Mouse (Mus musculus) inflammation-experienced regulatory T-cells, adult 6 months (primary cell): ENCODE measurements around the gene Rad9a. TPM values are rescaled to one million over a fixed set of nuclear protein-coding genes. Genes with fewer than 3 reads are reported as not detected.

ENCODE experiments used
- ATAC-seq: one replicate; pipeline ENCODE4 v1.8.0; 2017
- polyA plus RNA-seq, 3 experiments: library from polyadenylated mRNA; unstranded; fragments of 100-300 nt; shearing (Covaris generic); gene quantifications; one replicate each; pipeline ENCODE4 v1.2.1; 2017

Gene Rad9a
- polyA plus RNA-seq, 3 experiments from 2014 or later: 43.6 to 63.0 (median 59.1) TPM

DNA sequence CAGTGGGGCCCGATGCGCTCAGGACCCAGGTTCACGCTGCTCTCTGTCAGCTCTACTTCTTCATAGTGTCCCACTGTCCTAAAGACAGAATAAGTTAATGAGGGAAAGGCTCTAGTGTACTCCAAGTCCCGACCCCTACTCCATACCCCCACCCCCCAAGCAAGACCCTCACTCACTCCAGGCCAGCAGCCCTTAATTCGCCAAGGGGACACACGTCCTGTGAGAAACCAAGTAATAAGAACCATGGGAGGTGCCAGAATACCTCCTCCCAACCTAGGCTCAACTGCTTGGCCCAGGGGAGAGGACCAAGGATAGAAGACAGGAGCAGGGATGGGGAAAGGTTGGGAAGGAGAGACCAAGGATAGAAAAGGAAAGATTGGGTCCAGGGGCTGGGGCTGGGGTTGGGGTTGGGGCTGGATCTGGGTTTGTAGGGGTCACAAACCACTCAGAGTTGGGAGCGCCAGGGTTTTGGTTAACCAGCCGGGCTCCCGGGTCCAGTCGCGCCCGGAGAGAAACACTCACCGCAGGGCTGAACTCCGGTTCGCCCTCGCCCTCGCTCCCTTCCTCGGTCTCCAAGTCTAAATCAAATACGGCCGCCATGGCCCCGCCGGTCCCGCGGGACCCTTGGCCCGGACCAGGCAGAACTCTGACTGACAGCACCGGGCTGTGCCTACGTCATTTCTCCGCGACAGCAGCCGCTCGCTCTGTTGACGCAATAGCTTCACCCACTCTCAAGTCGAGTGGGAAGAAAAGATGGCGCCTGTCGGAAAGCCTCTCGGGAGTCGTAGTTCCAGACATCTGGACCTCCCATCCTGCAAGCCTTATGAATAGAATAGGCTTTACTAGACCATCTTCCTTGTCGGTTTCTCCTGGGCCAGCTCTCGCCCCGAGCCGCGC, 38.6 kb downstream of the Rad9a start, which contains the start of gene Rps6kb2:
Gene Rps6kb2, minus strand, starts transcription at position 709 of the 897 bp plus-strand sequence.
- peak; percentile 95 for ATAC-seq

DNA sequence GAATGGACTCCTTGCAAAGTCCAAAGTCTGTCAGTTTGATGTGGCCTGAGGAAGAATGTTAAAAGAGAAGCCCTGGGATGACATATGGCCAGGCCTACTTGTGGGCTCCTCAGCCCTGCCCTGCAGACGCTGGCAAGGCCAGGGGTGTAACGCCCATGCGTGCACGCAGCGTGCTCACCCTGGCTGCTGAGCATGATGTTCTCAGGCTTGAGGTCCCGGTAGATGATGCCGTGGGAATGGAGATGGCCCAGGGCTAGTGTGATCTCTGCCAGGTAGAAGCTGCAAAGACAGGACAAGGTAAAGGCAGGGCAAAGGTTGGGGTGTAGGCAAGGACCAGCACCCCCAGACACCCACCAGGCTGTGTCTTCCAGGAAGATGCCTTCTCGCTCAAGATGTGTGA, 42.4 kb downstream of the Rad9a start:
- ATAC-seq: no peak

DNA sequence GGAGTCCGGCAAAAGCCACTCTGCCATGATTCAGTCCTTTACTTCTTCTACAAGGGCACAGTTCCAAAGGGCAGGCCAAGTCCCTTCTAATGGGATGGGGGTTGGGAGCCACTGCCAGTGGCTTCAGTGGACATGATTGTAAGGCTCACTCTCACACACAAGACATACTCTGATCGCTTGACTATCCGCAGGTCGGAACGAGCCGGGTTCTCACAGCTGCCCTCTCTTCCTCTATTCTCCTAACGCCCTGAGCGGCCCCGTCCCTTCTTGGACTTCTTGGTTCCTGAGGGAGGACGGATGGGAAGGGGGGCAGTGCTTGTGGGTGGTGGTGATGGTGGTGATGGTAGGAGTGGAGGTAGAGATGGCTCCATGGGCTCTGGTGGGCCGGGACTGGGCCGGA, 44.7 kb downstream of the Rad9a start:
- ATAC-seq: no peak

DNA sequence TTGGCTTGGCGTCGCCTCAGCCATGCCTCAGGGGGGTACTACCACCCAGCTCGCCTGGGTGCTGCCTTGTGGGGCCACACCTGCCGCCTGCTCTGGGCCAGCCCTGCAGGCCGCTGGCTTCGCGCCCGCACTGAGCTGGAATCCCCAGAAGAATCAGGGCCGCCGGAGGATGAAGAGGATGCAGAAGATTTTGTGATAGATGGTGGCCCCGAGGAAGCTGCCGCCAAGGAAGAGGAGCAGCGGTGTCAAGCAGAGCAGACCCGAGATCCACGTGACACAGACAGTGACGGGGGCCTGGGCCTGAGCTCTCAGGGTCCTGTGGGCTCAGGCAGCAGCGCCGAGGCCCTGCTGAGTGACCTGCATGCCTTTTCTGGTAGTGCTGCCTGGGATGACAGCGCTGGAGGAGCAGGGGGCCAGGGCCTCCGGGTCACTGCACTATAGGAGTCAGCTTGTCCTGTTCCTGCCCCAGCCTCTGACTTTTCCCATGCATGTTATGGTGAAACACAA, 45.3 kb downstream of the Rad9a start:
- no peak for ATAC-seq

DNA sequence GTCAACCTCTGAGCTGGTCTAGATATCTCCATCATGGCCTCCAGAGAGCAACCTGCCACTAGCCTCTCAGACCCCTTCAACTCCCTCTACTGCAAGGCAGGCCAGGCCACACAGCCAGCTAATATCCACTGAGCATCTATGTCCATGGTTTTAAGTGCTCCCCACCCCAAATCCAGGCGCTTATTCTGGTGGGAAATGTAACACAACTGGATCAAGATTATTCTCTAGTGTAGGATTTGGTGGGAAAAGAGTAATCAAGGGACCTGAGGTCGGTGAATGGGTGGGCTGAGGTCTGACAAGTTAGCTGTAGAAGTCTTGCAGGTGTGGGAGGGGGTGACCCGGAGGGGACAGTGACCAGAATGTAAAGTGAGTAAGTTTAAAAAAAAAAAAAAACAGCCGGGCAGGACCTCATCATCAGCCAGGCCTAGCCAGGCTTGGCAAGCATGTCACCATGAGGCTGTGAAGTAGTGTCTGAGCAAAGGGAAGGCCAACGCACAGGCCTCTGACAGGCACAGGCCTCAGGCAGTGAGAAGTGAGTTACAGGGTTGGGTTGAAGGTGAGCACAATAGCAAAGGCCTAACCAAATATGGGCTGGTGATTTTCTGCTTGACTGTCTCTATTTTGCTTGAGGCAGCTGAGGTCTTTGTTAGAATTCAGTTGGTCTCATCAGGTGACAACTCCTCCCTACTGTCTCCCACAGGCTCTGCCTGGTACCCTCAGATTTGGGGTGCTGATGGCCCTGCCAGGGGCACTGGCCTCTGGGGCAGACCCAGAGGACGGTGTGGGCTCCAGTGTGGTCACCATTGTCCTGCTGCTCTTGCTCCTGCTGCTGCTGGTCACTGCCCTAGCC, 46.0 kb downstream of the Rad9a start:
- ATAC-seq: peak; percentile 50

DNA sequence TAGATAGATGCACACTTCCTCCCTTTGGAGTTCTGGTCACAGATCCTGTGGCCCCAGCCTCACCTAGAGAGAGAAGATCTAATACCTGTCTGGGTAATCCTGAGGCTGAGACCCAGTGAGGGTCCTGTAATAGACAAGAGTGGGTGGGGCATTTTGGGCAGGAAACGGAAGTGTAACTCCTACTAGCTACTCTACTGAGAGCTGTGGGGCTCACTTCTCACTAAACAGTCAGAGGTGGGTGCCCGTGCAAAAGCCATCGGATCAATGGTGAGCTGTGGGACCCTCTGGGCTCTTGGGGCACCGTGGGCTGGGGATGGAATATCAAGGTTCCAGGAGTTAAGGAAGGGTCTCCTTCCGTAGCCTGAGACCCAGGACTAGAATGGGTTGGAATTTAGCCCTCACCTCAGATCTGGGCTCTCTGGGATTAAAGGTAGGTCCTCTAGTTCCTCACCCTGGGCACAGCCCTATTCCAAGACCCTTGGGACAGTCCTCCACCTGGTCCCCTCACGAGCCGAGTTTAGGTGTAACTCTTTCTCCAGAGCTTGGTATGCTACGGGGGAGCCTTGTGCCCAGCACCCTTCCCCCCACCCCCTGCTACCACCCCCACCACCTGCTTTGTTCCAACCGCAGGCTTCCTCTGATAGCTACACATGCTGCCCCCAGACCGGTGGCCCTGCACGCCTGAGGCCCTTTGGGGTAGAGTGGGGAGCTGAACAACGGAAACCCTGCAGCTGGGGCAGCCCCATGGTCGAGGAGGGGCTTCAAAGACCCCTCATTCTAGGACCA, 46.8 kb downstream of the Rad9a start:
- peak; percentile 74 for ATAC-seq

DNA sequence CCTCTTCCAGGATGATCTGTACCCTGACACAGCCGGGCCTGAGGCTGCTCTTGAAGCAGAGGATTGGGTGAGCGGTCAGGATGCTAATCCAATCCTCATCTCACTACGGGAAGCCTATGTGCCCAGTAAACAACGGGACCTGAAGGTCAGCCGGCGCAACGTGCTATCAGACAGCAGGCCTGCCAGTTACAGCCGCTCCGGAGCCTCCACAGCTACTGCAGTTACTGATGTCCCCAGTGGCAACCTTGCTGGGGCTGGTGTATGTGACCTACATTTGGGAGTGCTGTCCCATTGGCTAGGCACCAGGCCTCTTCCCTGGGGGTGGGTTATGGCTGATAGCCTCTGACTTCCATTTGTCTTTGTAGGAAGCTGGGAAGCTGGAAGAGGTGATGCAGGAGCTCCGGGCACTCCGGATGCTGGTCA, 48.2 kb downstream of the Rad9a start, which contains the start of gene Ptprcap:
Gene Ptprcap, plus strand, starts transcription at position 373 of the 423 bp plus-strand sequence.
- ATAC-seq: no peak

DNA sequence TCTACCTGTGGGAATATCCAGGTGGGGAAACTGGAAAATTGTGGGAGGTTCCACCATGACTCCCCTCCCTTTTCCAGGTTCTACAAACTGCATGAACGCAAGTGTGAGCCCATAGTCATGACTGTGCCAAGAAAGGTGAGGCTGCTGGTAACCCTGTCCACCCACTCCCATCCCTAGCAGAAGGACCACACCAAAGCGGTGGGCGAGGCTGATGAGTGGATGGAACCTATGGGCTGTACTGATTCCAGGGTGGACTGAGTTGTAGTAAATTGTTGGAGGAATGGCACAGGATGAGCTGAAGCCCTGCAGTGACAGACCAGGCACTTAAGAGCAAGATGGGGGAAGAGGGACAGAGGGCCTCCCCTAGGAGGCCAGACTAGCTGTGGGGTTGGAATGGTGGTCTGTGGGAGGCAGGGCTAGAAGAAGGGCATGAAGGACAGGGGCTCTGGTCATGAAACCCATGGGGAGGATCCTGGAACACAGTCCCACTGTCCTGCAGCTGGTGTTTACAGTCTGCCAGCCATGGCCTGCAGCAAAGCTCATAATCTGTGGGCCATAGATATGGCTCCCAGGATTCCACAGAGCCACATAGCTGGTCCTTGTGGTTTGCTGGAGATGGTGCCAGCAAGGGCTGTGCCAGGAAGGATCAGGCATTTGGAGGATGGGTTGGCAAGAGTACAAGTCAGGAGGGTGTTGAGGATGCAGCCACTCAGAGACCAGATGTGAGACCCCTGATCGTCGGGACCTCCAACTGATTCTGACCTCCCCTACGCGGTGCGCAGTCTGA, 48.8 kb downstream of the Rad9a start:
- no peak for ATAC-seq

DNA sequence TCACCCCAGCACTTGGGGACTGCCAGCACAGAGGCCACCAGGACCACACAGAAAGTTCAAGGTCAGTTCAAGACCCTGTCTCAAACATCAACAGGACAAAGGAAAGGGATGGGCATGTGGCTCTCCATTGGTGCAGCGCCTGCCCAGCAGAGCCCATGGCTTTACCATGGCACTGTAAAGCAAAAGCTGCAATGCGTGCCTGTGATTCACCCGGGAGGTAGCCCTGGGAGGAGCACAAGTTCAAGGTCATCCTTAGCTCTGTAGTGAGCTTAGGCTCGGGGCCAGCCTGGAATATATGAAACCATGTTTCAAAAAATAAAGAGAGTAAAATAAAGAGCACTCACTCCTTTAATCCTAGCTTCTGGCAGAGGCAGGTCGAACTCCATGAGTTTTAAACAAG, 49.6 kb downstream of the Rad9a start:
- ATAC-seq: no peak

DNA sequence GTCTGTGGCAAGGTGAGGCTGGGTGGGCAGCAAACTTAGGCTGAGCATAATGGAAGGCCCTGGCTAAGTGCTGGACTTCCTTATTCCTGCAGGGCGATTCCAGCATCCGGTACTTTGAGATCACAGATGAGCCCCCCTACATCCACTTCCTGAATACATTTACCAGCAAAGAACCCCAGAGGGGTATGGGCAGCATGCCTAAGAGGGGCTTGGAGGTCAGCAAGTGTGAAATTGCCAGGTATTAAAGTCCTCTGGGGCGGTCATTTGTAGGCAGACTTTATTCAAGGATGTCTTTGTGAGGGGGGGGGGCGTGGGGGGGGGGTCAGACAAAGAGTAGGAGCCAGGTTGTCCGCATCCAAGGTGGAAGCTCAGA, 50.0 kb downstream of the Rad9a start:
- ATAC-seq: no peak

DNA sequence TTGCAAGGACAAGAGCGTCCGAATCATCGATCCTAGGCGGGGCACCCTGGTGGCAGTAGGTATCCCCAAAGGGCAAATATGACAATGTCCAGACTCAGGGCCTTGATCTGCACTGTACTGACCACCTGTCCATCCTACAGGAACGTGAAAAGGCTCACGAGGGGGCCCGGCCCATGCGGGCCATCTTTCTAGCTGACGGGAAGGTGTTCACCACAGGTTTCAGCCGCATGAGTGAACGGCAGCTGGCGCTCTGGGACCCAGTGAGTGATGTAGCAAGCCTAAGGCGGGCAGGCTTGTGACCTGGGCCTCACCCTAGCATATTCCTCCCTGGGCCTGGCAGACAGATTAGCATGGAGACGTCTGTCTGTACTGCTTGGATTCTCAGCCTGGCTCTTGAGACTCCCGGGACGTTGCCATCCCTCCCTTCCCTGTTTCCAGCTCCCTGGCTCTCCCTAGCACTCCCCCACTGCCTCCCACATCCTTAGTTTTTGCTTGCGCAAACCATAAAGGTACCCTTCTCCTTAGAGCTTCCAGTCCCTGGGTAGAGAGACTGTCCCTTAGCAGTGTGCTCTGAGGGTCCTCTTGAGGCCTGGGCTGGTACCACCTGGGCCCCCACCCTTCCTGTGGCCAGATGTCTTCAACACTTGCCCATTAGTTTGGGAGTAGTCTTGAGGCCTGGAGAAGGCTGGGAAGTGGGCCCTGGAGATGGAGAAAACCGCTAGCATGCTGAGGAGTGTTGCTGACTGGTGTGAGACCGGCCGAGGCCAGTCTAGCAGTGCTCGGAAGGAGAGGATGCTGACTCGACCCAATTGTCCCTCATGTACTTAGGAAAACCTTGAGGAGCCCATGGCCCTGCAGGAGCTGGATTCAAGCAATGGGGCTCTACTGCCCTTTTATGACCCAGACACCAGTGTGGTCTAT, 50.6 kb downstream of the Rad9a start:
- ATAC-seq: no peak

DNA sequence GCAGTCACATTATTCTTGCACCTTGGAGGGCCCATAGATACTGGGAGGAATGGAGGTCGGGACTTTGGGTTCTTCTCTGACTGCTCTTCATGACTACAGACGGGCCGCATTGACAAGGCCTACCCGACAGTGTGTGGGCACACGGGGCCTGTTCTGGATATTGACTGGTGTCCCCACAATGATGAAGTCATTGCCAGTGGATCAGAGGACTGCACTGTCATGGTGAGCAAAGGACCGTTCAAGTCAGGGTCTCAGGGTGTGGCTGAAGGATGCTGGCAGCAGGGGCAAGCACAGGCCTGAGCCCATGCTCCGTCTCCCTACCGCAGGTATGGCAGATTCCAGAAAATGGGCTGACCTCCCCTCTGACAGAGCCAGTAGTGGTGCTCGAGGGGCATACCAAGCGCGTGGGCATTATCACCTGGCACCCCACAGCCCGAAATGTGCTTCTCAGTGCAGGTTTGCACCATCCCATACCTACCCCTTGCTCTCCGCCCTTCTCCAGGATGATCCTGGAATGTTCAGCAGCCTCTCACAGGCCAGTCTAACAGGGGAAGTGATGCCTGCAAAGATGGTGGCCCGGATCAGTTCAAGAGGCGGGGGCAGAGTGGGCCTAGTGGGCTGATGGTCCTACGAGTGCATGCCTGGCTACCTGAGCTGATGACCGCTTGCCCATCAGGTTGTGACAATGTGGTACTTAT, 51.5 kb downstream of the Rad9a start:
- no peak for ATAC-seq

DNA sequence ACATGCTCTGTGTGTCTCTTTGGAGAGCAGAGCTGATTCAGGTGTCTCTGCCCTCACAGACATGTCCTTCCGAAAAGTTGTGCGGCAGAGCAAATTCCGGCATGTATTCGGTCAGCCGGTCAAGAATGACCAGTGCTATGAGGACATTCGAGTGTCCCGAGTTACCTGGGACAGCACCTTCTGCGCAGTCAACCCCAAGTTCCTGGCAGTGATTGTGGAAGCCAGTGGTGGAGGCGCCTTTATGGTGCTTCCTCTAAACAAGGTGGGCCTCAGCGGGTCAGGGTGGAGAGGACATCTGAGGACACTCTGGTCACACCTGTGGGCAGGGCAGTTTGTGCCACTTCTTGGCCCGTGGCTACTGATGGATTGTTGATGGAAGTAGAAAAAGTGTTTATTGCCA, 52.2 kb downstream of the Rad9a start:
- ATAC-seq: no peak

DNA sequence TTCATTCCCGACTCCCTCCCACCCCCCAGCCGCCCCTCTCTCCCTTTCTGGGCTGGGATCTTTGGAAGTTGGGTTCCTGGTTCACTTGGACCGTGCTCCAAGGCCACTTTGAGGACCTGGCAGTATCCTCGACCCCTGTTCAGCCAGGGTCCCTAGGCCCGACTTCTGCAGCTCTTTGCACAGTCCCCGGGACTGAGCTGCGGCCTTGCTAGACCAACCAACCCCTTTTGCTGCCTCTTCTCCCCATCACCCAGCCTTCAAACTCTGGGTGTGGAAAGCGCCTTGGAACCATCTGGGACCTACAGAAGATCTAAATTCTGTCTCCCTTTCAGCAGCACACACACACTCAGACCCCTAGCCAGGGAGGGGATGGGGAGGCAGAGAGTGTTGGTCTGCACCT, 52.6 kb downstream of the Rad9a start:
- no peak for ATAC-seq

DNA sequence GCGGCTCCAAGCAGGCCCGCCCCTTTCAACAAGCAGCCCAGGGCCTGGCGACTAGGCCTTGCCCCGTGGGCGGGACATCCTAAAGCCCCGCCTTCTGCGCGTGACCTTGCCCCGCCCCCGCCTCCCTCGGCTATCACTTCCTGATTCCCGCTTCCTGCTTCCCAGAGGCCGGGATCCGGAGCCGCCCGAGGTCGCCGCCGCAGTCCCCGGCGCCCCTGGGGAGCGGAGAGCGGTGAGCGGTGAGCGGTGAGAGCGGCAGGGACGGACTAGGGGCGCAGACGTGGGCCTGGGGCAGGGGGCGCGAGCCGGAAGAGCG, 53.0 kb downstream of the Rad9a start, which contains the start of gene Coro1b:
Gene Coro1b, plus strand, starts transcription at position 129 of the 316 bp plus-strand sequence.
- ATAC-seq: peak; percentile 97

DNA sequence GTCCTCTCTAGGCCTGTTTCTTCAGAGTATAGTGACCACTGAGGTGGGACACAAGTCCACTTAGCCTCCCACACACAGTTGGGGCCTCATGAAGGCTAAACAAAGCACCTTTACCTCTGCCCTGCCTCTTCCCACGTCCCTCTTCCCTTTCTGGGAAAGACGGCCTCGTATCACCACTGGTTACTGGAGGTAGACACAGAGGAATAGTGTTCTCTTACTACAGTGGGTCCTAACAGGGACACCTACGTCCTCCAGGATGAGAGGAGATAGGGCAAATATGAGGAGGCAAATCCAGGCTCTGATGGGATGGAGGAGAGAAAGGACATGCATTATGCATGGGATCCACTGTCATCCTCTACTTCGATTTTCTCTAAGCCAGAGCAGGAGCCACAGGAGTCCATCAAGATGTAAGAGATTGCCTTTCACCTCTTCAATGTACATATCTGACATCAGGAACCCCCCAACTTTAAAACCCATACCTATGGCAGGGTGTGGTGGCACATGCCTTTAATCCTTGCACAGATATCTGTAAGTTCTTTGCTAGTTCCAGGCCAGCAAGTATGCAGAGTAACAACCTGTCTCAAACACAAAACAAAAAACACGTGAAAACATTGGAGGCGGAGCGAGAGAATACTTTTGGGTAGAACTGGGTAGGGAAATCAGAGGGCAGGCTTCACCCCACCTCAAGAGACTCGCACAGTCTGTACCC, 53.5 kb downstream of the Rad9a start:
- ATAC-seq: no peak

DNA sequence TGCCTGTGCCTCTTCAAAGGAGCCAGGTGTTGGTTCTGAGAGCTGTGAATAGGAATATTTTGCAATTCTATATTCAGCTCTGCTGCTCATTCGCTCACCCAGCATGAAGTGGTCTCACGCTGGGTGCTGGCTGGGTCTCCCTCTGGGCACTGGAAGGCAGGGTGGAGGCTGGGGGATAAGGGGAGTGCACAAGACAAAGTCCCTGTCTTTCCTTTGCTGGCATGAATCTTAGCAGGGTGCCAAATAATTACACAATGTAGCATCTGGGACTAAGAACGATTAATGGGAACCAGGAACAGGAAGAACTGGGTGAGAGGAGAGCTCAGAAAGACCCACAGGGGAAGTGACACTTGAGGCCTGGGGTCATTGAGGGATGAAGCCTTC, 54.4 kb downstream of the Rad9a start:
- ATAC-seq: no peak

DNA sequence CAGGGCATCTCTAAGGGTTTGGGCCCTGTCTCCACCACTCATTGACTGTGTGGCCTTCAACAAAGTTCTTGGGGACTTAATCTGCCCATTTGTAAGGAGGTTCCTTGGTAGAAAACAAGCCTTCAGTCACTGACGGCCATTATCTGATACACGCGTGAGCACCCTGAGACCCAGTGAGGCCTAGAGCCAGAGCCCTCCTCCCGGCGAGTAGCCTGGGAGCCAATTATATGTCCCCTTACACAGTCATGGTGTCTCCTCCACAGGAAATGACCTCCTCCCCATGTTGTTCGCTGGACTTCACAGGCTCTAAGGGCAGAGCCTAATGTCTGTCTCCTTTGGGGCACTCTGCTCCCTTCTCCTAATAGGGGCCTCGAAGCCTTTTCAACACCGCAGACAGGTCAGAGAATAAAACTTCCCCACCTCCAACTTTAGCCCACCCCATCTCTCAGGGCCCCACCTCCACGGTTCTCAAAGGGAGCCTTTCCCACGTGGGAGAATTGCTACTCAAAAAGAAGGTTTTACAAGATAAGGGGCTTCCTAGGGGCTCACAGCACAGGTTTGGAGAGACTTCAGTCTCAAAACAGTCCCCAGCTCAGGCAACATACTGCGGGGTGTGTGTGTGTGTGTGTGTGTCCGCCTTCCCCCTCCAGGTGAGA, 55.0 kb downstream of the Rad9a start:
- ATAC-seq: no peak

DNA sequence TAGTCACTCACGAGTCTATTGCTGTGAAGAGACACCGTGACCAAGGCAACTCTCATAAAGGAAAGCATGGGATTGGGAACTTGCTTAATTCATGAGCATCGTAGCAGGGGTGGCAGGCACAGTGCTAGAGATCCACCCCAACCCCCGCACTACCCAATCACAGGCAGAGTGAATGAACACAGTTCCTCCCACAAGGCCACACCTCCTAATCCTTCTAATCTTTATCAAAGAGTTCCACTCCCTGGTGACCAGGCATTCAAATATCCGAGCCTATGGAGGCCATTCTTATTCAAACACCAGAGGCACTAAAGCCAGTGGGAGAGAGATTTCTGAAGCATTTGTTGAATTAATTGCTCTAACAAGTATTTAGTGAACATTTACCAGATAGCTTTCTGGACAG, 55.5 kb downstream of the Rad9a start:
- ATAC-seq: no peak
